37 mouse cellular contexts compared by ENCODE assay signal in genomic region chr4:34889812-34890185, GRCm38 (mm10). TPM values are rescaled to one million over a fixed set of nuclear protein-coding genes. Genes with fewer than 3 reads are reported as not detected.
DNase-seq lines count a peak whose midpoint lies in the region; ATAC-seq lines count a peak whose summit lies in the region.
"Had no signal": no experiment of that assay in that cellular context is flagged by ENCODE, and none has a peak within 500 bp of the region (broad histone marks: within the 10 kb centered on the region; RNA-seq: fewer than 3 reads in every experiment).

No protein-coding gene starts in this region.

- H3K36me3 ChIP-seq in intestine, embryonic 14.5 days (ENCODE audit: control insufficient read depth, insufficient read depth, low read length), result no peaks in the 10 kb centered on the region
- H3K36me3 ChIP-seq: forebrain, embryonic 12.5 days; heart, embryonic 10.5 days; hindbrain, embryonic 13.5 days; neural tube, embryonic 12.5 days had no signal

- H3K4me2 ChIP-seq in intestine, embryonic 14.5 days (ENCODE audit: low read length), result no peak overlapping the region
- H3K4me2 ChIP-seq: forebrain, embryonic 12.5 days; hindbrain, embryonic 13.5 days; midbrain, embryonic 11.5 days; neural tube, embryonic 12.5 days had no signal

- H3K27me3 ChIP-seq in intestine, embryonic 14.5 days (replicated peaks; ENCODE audit: control insufficient read depth, insufficient read depth, low read length), result peaks cover 5% of the 10 kb centered on the region

- H3K9ac ChIP-seq in intestine, embryonic 14.5 days (ENCODE audit: low read length), result no peak overlapping the region
- H3K9ac ChIP-seq: forebrain, embryonic 12.5 days; forebrain, postnatal 0 days; hindbrain, embryonic 13.5 days; neural tube, embryonic 12.5 days had no signal

- 21% methylated on average over 2 of the region's 2 CpGs for WGBS in intestine, embryonic 14.5 days

- H3K4me1 ChIP-seq in intestine, embryonic 14.5 days (replicated peaks; ENCODE audit: control insufficient read depth, insufficient read depth, low read length), result peaks cover 17% of the 10 kb centered on the region

- no peak overlapping the region for H3K27ac ChIP-seq in intestine, embryonic 14.5 days (ENCODE audit: low read depth)
- H3K27ac ChIP-seq: forebrain, embryonic 12.5 days; heart, embryonic 10.5 days; hindbrain, embryonic 13.5 days; kidney, postnatal 0 days; neural tube, embryonic 12.5 days had no signal

- H3K4me3 ChIP-seq in intestine, embryonic 14.5 days (ENCODE audit: low read depth, low read length), result no peak overlapping the region
- H3K4me3 ChIP-seq: erythroblast, embryonic 14.5 days; forebrain, embryonic 12.5 days; heart, embryonic 10.5 days; hindbrain, embryonic 13.5 days; neural tube, embryonic 12.5 days had no signal

- DNase-seq in heart, adult 11 months, result peak; percentile 24
- DNase-seq in heart, adult 8-10 months (ENCODE audit: low spot score), result no peak
- DNase-seq in retina, postnatal 1 day, result peak; percentile 20
- no peak for DNase-seq in retina, embryonic 14.5 days (ENCODE audit: low spot score)
- no peak for DNase-seq in intestine, embryonic 14.5 days (ENCODE audit: low spot score)
- DNase-seq in thymus, postnatal 14 days, result peak; percentile 54
- no peak for DNase-seq in T-cell, adult 2 months (ENCODE audit: low spot score)
- no peak for DNase-seq in adrenal gland, adult 2 months
- DNase-seq: adrenal gland, adult 8-10 months; cerebellum, adult 2 months; cerebellum, postnatal 14 days; forebrain, postnatal 0 days; heart, postnatal 4 days; kidney, adult 8-10 months; layer of hippocampus, postnatal 36 days; lung, postnatal 36 days had no signal

- no peaks in the 10 kb centered on the region for H3K9me3 ChIP-seq in intestine, embryonic 14.5 days (ENCODE audit: control insufficient read depth, low read length)
- H3K9me3 ChIP-seq: forebrain, embryonic 12.5 days; heart, embryonic 10.5 days; hindbrain, embryonic 13.5 days; neural tube, embryonic 12.5 days had no signal

- ATAC-seq in intestine, embryonic 14.5 days (replicated peaks; ENCODE audit: low FRiP score, low TSS enrichment, low read depth), result peak; percentile 24; the same call in 1 of the 2 replicates
- ATAC-seq: activated CD4-positive, CD25-positive, alpha-beta regulatory T cell, adult 4 months; forebrain, postnatal 0 days; midbrain, embryonic 16.5 days had no signal

RNA-seq across cellular contexts. Expression of gene Cga, which starts 3.8 kb away (rescaled TPM):
- total RNA-seq in heart, adult 8-10 months (2022), result not detected
- polyA plus RNA-seq in intestine, embryonic 14.5 days (2014; fragmentation: Nextera tagmentation; extraction: Ambion mirVana), result not detected in 2 replicates
- total RNA-seq in adrenal gland, adult 2 months (2021), result not detected
- polyA plus RNA-seq in adrenal gland, adult 2 months (2012; rRNA removed), result not detected in 2 replicates
- total RNA-seq: adrenal gland, adult 8-10 months; adrenal gland, postnatal 4 days; CH12.LX; forebrain, postnatal 0 days; gastrocnemius, adult 8-10 months; heart, postnatal 4 days; layer of hippocampus, postnatal 36 days; left cerebral cortex, postnatal 14 days; megakaryocyte, adult 5-6 weeks had no signal
- polyA plus RNA-seq: activated CD4-positive, CD25-positive, alpha-beta regulatory T cell, adult 4 months; C2C12; cerebellum, adult 2 months; cortical plate, adult 2 months; erythroblast, embryonic 14.5 days; forebrain, postnatal 0 days; gonadal fat pad, adult 2 months; heart, embryonic 10.5 days; heart, postnatal 0 days; hindbrain, embryonic 13.5 days; kidney, postnatal 0 days; limb, embryonic 11.5 days; lung, embryonic 16.5 days; midbrain, embryonic 11.5 days; neural tube, embryonic 12.5 days; stomach, embryonic 14.5 days had no signal

RNA-seq across cellular contexts. Expression of gene Zfp292, which starts 7.0 kb away (rescaled TPM):
- total RNA-seq in heart, adult 8-10 months (2022), result 10 to 100 TPM; 13.0 to 16.2 (median 14.5) TPM
- polyA plus RNA-seq in intestine, embryonic 14.5 days (2014; fragmentation: Nextera tagmentation; extraction: Ambion mirVana), result 25.1 and 28.5 TPM in 2 replicates
- 10 to 100 TPM; 15.4 to 19.8 TPM for total RNA-seq in adrenal gland, adult 2 months (2021)
- 0.50 and 0.68 TPM in 2 replicates for polyA plus RNA-seq in adrenal gland, adult 2 months (2012; rRNA removed)

Comparison
In these comparisons a context has a peak if more than half of its experiments do, and no peak if none do; other contexts are left out.
1. DNase-seq: peak in heart, adult 11 months (single experiment), retina, postnatal 1 day (single experiment) and thymus, postnatal 14 days (single experiment); none in heart, adult 8-10 months (single experiment), retina, embryonic 14.5 days (single experiment), intestine, embryonic 14.5 days (single experiment), T-cell, adult 2 months (single experiment) and adrenal gland, adult 2 months (single experiment).